Mouse (Mus musculus): ENCODE measurements around the gene Dnah2. TPM values are rescaled to one million over a fixed set of nuclear protein-coding genes. Genes with fewer than 3 reads are reported as not detected.

Gene Dnah2
- polyA plus RNA-seq, 1 experiment, result 1.2 TPM

- Histone ChIP-seq H3K9ac (ENCODE audit: low read depth, poor library complexity, severe bottlenecking) (no peak overlapping the region), H3K4me1 (ENCODE audit: control insufficient read depth, insufficient read depth, low read length) (peaks cover 6% of the 10 kb centered on the region), H3K27me3 (ENCODE audit: control insufficient read depth, insufficient read depth, low read length, poor library complexity, severe bottlenecking) (no peaks in the 10 kb centered on the region), H3K9me3 (replicated peaks; ENCODE audit: control insufficient read depth, insufficient read depth, low read length, poor library complexity, severe bottlenecking) (0 out of 2 replicates have a peak, but pooled peaks cover 4% of the 10 kb centered on the region), H3K4me3 (ENCODE audit: low read depth, low read length) (no peak overlapping the region), H3K36me3 (ENCODE audit: control insufficient read depth, insufficient read depth, low read length, poor library complexity, severe bottlenecking) (no peaks in the 10 kb centered on the region), H3K27ac (ENCODE audit: insufficient read depth, low read length) (no peak overlapping the region)
- TF ChIP-seq POLR2A (IDR thresholded peaks at IDR 0.05; ENCODE audit: insufficient read depth, low read length), result no peak
- no peak for TF ChIP-seq EP300 (IDR thresholded peaks at IDR 0.05; ENCODE audit: insufficient read depth, low read depth, low read length)
- no peak for TF ChIP-seq CTCF (IDR thresholded peaks at IDR 0.05; ENCODE audit: low read depth, low read length)
Measured at GRCm38 (mm10) chr11:69459883-69460282, 89.0 kb downstream of the Dnah2 start.

GRCm38 (mm10) chr11:69457006-69457579 lies 91.8 kb downstream of the Dnah2 start:
- H3K27ac ChIP-seq (ENCODE audit: insufficient read depth, low read length), result no peak overlapping the region
- no peaks in the 10 kb centered on the region for H3K27me3 ChIP-seq (ENCODE audit: control insufficient read depth, insufficient read depth, low read length, poor library complexity, severe bottlenecking)
- H3K4me1 ChIP-seq (ENCODE audit: control insufficient read depth, insufficient read depth, low read length), result peaks cover 9% of the 10 kb centered on the region
- H3K9me3 ChIP-seq (replicated peaks; ENCODE audit: control insufficient read depth, insufficient read depth, low read length, poor library complexity, severe bottlenecking), result no peaks in the 10 kb centered on the region
- H3K4me3 ChIP-seq (ENCODE audit: low read depth, low read length), result no peak overlapping the region
- H3K9ac ChIP-seq (ENCODE audit: low read depth, poor library complexity, severe bottlenecking), result no peak overlapping the region
- no peaks in the 10 kb centered on the region for H3K36me3 ChIP-seq (ENCODE audit: control insufficient read depth, insufficient read depth, low read length, poor library complexity, severe bottlenecking)
- TF ChIP-seq CTCF (IDR thresholded peaks at IDR 0.05; ENCODE audit: low read depth, low read length), result no peak
- no peak for TF ChIP-seq EP300 (IDR thresholded peaks at IDR 0.05; ENCODE audit: insufficient read depth, low read depth, low read length)
- no peak for TF ChIP-seq POLR2A (IDR thresholded peaks at IDR 0.05; ENCODE audit: insufficient read depth, low read length)

DNA sequence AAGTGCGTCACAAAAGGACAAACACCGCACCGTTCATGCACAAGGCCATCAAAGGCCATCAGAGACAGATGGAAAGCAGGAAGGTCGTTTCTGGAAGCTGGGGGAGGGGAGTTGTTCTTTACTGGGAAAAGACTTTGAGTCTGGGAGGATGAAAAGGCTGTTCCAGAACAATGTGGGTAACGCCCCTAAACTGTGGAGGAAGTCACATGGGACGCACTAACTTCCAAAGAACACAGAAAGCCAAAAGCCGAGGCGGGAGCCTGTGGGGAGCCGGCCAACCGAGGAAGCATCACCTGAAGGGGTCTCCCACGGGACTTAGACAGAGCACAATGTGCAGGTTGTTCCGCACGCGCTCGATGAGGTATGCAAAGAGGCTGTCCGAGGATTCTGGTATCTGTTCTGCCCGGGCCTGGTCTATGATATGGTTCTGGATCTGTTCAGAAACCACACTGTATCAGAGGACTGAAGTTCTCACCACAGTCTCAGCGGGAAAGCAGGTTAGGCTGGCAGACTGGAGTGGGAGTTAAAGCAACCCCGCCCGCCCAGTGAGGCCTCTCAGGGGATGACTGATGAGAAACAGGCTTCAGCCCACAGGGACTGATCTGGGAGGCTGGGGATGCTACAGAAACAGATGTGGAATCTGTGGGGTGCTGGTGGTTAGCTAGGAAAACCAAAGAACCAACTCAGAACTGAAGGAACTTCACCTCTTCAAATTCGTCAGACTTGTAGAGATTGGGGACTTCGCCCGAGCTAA lies 96.6 kb downstream of the Dnah2 start:
- Histone ChIP-seq H3K4me1 (ENCODE audit: control insufficient read depth, insufficient read depth, low read length) (peaks cover 9% of the 10 kb centered on the region), H3K27me3 (ENCODE audit: control insufficient read depth, insufficient read depth, low read length, poor library complexity, severe bottlenecking) (no peaks in the 10 kb centered on the region), H3K36me3 (ENCODE audit: control insufficient read depth, insufficient read depth, low read length, poor library complexity, severe bottlenecking) (no peaks in the 10 kb centered on the region), H3K9ac (ENCODE audit: low read depth, poor library complexity, severe bottlenecking) (peak overlapping the region; percentile 42; the same call in 1 of the 2 replicates), H3K9me3 (replicated peaks; ENCODE audit: control insufficient read depth, insufficient read depth, low read length, poor library complexity, severe bottlenecking) (no peaks in the 10 kb centered on the region), H3K4me3 (ENCODE audit: low read depth, low read length) (peak overlapping the region; percentile 19), H3K27ac (ENCODE audit: insufficient read depth, low read length) (no peak overlapping the region)
- TF ChIP-seq CTCF (IDR thresholded peaks at IDR 0.05; ENCODE audit: low read depth, low read length), result no peak
- TF ChIP-seq EP300 (IDR thresholded peaks at IDR 0.05; ENCODE audit: insufficient read depth, low read depth, low read length), result 0 out of 2 replicates have a peak, but pooled peaks have one; percentile 47

- Histone ChIP-seq H3K27ac (ENCODE audit: insufficient read depth, low read length) (no peak overlapping the region), H3K9ac (ENCODE audit: low read depth, poor library complexity, severe bottlenecking) (no peak overlapping the region), H3K36me3 (ENCODE audit: control insufficient read depth, insufficient read depth, low read length, poor library complexity, severe bottlenecking) (no peaks in the 10 kb centered on the region), H3K27me3 (ENCODE audit: control insufficient read depth, insufficient read depth, low read length, poor library complexity, severe bottlenecking) (no peaks in the 10 kb centered on the region), H3K4me1 (ENCODE audit: control insufficient read depth, insufficient read depth, low read length) (peaks cover 2% of the 10 kb centered on the region), H3K9me3 (replicated peaks; ENCODE audit: control insufficient read depth, insufficient read depth, low read length, poor library complexity, severe bottlenecking) (no peaks in the 10 kb centered on the region), H3K4me3 (ENCODE audit: low read depth, low read length) (no peak overlapping the region)
- TF ChIP-seq EP300 (IDR thresholded peaks at IDR 0.05; ENCODE audit: insufficient read depth, low read depth, low read length), result no peak
- TF ChIP-seq POLR2A (IDR thresholded peaks at IDR 0.05; ENCODE audit: insufficient read depth, low read length), result no peak
- TF ChIP-seq CTCF (IDR thresholded peaks at IDR 0.05; ENCODE audit: low read depth, low read length), result no peak
Measured at GRCm38 (mm10) chr11:69447299-69447698, 101.6 kb downstream of the Dnah2 start.

GRCm38 (mm10) chr11:69443328-69443727 lies 105.6 kb downstream of the Dnah2 start:
- no peak overlapping the region for H3K27ac ChIP-seq (ENCODE audit: insufficient read depth, low read length)
- H3K4me3 ChIP-seq (ENCODE audit: low read depth, low read length), result no peak overlapping the region
- H3K36me3 ChIP-seq (ENCODE audit: control insufficient read depth, insufficient read depth, low read length, poor library complexity, severe bottlenecking), result no peaks in the 10 kb centered on the region
- no peaks in the 10 kb centered on the region for H3K9me3 ChIP-seq (replicated peaks; ENCODE audit: control insufficient read depth, insufficient read depth, low read length, poor library complexity, severe bottlenecking)
- no peaks in the 10 kb centered on the region for H3K4me1 ChIP-seq (ENCODE audit: control insufficient read depth, insufficient read depth, low read length)
- TF ChIP-seq EP300 (IDR thresholded peaks at IDR 0.05; ENCODE audit: insufficient read depth, low read depth, low read length) (0 out of 2 replicates have a peak, but pooled peaks have one; percentile 25), CTCF (IDR thresholded peaks at IDR 0.05; ENCODE audit: low read depth, low read length) (no peak)
- no peaks in the 10 kb centered on the region for H3K27me3 ChIP-seq (ENCODE audit: control insufficient read depth, insufficient read depth, low read length, poor library complexity, severe bottlenecking)
- no peak overlapping the region for H3K9ac ChIP-seq (ENCODE audit: low read depth, poor library complexity, severe bottlenecking)

GRCm38 (mm10) chr11:69437291-69437690 lies 111.6 kb downstream of the Dnah2 start:
- Histone ChIP-seq H3K9ac (ENCODE audit: low read depth, poor library complexity, severe bottlenecking) (no peak overlapping the region), H3K36me3 (ENCODE audit: control insufficient read depth, insufficient read depth, low read length, poor library complexity, severe bottlenecking) (no peaks in the 10 kb centered on the region), H3K4me1 (ENCODE audit: control insufficient read depth, insufficient read depth, low read length) (peaks cover 3% of the 10 kb centered on the region), H3K27me3 (ENCODE audit: control insufficient read depth, insufficient read depth, low read length, poor library complexity, severe bottlenecking) (no peaks in the 10 kb centered on the region), H3K4me3 (ENCODE audit: low read depth, low read length) (no peak overlapping the region), H3K27ac (ENCODE audit: insufficient read depth, low read length) (no peak overlapping the region), H3K9me3 (replicated peaks; ENCODE audit: control insufficient read depth, insufficient read depth, low read length, poor library complexity, severe bottlenecking) (no peaks in the 10 kb centered on the region)
- TF ChIP-seq POLR2A (IDR thresholded peaks at IDR 0.05; ENCODE audit: insufficient read depth, low read length) (no peak), EP300 (IDR thresholded peaks at IDR 0.05; ENCODE audit: insufficient read depth, low read depth, low read length) (no peak), CTCF (IDR thresholded peaks at IDR 0.05; ENCODE audit: low read depth, low read length) (no peak)

All from ES-Bruce4 (cell line).